Mouse (Mus musculus) megakaryocyte-erythroid progenitor cell, adult 5-6 weeks (primary cell): ENCODE results near the gene Snf8. TPM values are rescaled to one million over a fixed set of nuclear protein-coding genes. Genes with fewer than 3 reads are reported as not detected.

Source experiments
- ATAC-seq: replicated peaks from 2 replicates; pipeline ENCODE4 v1.8.0; 2016; ENCODE audit warnings: mild to moderate bottlenecking, inconsistent platforms; ENCODE audit not compliant: severe bottlenecking, poor library complexity, low FRiP score, low TSS enrichment
- total RNA-seq, 2 experiments: library from RNA; stranded (forward) in 1 of 2; stranded (reverse) in 1 of 2; fragments of 200-1000, 215-1000 nt in 1 of 2; fragments of >200 nt in 1 of 2; fragmentation: Nextera tagmentation in 1 of 2; gene quantifications; 2 replicates each; pipeline ENCODE4 v1.2.3; 2014 to 2017

Gene Snf8
- total RNA-seq, 2 experiments from 2014 or later, result 54.3 to 94.1 TPM

DNA sequence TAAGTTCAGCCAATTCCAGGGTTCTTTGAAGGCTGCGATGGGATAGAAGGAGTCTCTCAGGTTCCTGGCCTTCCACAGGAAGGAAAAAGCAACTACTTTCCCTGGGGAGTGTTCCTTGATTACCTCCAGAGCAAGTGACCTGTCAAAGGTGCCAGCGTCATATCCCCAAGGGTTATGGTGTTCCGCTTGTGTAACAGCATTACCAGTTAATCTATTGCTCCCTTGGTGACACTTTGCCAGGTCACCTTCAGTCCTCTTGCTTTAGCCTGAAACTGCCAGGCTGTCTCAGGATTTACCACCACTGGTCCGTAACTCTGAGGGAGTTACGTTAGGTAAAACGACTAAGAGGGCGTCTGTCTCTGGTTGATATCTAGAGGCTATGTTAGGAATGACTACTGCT is 35.7 kb downstream of the Snf8 start:
- no peak for ATAC-seq

DNA sequence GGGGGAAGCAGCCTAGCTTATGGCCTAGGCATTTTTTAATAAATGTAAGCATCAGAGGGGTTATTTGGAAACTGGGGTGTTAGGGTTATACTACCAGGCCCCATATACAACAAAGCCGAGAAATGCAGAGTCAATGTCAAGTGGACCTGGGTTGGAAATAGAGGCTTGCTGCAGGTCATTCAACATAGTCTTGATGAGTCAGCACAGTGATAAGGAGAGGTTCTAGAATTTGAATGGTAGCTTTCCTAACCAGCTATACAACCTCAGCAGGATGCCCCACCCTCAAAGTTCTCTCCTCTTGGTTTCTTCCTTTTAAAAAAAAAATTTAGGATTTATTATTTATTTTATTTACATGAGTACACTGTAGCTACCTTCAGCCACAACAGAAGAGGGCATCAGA is 36.3 kb downstream of the Snf8 start:
- ATAC-seq, result no peak

DNA sequence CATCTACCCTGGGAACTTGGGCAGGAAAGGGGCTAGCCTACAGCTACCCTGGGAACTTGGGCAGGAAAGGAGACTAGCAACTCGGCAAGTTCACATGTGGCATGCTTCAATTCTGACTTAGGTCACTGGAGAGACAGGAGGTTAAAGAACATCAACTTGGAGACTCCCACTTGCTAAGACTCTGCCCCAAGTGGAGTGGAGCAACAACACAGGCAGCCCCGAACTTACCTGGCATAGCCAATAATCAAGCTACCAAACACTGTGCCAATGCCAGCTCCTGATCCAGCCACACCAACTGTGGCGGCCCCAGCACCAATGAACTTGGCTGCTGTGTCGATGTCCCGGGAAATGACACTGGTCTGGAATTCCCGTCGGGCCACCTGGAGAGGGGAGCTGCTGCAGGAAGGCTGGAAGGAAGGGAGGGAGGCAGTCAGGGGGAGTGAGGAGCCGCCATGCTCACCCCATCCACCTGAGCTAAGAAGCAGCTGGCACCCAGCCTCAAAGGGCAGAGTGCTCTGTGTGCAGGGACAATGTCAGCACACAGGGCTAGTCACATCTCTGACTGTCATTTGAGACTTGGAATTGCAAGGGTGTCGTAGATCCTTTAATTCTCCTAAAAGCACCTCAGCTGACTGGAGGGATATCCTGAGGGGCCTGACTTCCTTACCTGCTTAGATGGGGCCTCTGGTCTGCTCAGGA is 38.8 kb downstream of the Snf8 start:
- ATAC-seq, result no peak

DNA sequence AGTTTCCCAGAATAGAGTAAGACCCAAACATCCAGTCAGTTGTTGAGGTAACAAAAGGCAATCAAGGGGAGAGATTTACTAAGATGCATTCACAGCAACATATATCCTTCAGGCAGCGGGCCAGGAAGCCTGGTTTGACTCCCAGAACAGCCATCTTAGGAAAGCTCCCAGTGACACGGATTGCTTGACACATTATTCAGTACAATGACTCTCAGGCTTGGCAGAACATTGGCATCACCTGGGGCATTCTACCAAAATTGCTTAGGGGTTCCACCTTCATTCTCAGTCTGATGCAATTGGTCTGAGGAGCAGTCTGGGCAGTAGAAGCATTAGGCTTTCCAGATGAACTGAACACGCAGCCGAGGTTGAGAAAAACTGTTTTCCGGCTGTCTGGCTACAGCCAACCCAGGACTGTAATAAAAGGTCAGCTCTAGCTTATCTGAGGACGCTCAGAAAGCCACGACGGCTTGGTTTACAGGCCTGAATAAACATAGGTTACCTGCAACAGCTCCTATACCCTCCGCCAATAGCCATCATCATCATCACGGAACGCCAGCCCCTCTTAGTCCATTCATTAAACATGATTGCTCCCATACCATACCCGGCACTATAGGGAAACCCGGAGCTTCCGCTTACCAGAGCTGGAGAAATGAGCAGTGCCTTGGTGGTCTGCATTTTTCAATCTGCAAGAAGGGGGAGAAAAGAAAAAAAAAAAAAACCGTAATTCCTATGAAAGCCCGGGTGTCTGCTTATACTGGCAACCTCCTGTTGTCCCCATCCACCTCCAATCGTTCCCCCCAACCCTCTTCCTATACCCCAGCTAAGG is 39.9 kb downstream of the Snf8 start:
- ATAC-seq, result no peak

DNA sequence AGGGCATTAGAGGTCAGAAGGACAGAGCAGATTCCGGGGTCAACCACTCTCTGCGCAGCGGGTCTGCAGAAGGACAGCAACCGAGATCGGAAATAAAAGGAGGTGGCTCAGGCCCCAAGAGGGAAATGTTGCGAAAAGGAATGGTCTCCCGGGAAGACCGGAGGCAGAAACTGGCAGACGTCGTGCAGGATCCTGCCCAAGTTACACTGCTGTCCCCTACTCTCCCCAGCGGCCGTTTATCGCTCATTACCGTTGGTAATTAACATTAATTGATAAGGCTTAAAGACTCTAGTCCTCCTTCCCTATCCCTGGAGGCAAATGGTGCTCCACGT is 40.5 kb downstream of the Snf8 start:
- ATAC-seq, result no peak

DNA sequence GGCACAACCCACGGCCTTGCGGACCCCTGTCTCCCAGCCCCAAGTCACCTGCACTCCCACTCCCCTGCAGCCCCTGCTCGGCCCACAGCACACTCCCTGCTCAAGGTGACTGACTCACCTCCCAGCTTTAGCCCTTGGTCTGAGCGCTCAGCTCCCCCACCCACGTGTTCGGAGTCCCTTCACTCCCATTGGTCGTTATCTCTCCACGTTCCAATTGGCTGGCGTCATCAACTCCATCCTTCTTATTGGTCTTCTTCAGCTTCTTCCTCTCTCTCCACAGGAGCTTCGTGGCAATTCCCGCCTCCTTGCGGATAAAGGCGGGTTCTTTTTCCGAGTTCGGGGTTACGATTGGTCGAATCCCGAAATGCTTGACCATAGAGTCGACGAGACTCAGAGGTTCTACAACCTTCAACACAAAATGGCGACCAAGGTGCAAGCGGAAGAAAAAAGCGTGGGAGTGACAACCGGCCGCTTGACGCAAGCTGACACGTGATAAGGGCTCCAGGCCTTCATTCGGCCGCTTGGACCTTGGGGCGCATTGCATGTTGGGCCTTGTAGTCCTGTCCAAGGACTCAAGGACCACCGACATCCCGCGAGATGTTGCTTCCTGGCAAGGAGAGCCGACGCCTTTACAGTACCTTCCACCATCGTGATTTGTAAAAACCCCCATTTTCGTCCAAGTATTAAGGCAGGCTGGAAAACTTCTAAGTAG is 41.0 kb downstream of the Snf8 start, which contains the start of gene Atp5g1:
TSS of gene Atp5g1 (minus strand) at position 162 of the 712 bp plus-strand sequence.
- peak; percentile 95 for ATAC-seq

DNA sequence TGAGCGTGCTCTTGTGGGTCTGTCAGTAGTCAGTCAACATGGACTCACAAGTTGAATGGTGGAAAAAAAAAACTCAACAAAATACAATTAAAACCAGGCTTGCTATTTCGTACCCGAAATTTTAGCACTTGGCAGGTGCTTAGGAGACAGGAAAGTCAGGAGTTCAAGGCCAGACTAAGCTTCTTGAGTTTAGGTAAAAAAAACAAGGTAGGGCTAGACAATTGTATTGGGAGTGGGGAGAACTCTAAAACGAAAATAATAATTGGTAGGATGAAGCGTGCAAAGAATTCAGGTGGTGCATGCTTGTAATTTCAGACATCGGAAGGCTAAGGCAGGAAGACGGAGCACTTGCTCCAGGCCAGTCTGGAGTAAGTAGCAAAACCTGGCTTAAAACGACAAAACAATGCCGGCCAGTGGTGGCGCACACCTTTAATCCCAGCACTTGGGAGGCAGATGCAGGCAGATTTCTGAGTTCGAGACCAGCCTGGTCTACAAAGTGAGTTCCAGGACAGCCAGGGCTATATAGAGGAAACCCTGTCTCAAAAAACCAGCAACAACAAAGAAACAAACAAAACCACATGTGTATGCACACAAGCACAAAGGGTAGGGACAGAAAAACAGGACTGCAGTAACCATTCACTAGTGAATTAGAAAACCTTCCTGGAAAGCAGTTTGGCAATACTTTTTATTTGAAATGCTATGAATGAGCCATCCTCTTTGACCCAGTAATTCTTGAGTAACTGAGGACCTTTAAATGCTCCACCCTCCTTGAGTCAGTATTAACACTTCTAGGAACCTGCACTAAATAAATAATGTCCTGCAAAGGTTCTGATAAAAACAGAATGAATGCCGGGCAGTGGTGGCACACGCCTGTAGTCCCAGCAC is 41.8 kb downstream of the Snf8 start:
- ATAC-seq, result no peak

DNA sequence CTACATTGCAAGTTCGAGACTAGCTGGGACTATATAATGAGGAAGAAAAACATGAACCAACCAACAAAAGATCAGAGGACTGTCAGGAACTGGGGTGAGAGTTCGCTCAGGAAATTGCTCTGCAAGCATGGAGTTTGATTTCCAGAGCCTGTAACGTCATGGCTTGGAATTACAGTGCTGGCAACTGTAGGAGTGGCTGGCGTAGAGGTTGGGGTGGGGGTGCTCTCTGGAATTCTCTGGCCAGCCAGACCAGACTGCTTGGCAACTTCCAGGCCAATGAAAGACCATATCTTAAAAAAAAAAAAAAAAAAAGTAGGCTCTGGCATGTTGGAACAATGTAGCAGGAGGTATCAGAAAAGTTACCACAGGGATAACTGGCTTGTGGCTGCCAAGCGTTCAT is 46.1 kb downstream of the Snf8 start:
- no peak for ATAC-seq

DNA sequence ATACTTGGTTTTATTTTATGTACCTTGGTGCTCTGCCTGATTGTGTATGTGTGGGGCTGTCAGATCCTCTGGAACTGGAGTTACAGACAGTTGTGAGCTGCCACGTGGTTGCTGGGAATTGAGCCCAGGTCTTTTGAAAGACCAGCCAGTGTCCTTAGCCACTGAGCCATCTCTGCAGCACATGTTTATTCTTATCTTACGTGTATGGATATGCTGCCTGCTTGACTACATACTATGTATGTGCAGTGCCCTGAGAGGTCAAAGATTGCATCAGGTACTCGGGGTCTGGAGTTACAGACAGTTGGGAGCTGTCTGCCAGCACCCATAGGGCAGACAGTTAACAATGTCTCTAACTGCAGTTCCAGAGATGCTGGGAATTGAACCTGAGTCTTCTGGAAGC is 48.0 kb downstream of the Snf8 start:
- no peak for ATAC-seq

DNA sequence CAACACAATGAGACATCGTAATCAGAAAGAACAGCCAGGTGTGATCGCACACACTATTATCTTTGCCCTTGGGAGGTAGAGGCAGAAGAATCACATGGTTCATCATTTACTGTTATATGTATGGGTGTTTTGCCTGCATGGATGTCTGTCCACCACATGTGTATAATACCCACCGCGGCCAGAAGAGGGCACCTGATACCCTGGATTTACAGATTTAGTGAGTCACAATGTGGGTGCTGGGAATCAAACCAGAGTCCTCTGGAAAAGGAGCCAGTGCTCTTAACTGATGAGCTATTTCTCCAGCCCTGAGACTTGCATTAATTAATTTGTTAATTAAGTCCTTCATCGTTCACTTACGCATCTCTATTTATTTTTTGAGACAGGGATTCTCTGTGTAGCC is 53.3 kb downstream of the Snf8 start:
- ATAC-seq, result no peak

DNA sequence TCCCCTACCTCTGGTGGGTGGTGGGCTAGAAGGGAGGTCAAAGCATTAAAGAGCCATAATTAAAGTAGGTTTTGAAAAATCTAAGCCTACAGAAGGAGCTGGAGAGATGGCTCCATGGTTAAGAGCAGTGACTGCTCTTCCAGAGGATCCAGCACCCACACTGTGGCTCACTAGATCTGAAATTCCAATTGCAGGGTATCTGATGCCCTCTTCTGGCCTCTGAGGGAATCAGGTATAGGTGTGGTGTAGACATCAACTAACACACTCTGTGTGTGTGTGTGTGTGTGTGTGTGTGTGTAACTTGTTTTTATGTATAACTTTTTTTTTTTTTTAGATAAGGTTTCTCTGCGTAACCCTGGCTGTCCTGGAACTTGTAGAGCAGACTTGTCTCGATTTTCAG is 56.4 kb downstream of the Snf8 start:
- no peak for ATAC-seq

DNA sequence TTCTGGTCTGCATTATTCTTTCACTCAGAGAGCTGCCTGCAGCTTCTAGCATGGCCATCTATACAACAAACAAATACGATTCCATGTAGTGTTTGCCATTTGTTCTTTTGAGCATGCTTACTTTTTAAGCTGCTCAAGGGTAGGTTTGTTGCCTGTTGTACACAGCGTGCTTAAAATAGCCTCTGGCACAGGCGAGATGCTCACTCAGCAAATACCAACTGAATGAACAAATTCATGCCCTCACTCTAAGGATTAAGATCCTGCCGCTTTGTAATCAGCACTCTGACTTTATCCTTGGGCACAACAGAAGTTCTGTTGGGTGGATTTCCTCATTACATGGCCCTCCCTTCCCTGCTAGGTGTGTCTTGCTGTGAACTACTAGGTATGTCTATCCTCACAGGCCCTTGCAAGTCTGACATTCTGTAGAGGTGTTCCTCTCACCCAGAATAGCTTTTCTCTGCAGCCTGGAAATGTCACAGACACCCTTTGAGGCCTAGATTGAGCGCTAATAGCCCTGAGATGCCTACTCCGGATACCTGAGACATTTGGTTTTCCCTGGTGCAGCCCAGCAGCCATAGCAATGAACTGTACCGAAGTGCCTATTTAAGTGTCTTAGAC is 58.1 kb downstream of the Snf8 start:
- ATAC-seq, result no peak

DNA sequence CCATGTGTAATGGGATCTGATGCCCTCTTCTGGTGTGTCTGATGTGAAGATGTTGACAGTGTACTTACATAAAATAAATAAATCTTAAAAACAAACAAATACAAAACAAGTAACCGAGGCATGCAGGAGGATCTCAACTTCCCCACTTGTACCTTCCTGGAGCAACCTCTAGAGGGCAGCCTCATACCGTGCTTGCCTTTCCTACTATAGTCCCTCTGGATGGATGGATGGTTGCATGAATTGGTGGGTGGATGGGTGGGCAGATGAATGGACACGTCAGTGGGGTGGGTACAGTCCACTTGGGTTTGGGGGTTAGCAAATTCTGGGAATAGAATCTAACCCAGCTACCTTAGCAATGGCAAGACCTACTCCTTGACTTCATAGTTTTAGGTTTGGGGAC is 58.7 kb downstream of the Snf8 start:
- peak; percentile 79 for ATAC-seq

Other genes starting within 250 kb of the Snf8 start
- gene Phospho1, start 210.4 kb upstream of the Snf8 start, total RNA-seq (2014; fragmentation: Nextera tagmentation), result 5.6 and 7.5 TPM in 2 replicates
- gene Phospho1, start 210.4 kb upstream of the Snf8 start, total RNA-seq (2017), result 0.56 and 3.2 TPM in 2 replicates
- 4.4 and 5.0 TPM in 2 replicates for gene Gngt2, start 197.7 kb upstream of the Snf8 start, total RNA-seq (2014; fragmentation: Nextera tagmentation)
- gene Gngt2, start 197.7 kb upstream of the Snf8 start, total RNA-seq (2017), result 4.0 and 4.6 TPM in 2 replicates
- 5.9 and 8.9 TPM in 2 replicates for gene Abi3, start 192.4 kb upstream of the Snf8 start, total RNA-seq (2014; fragmentation: Nextera tagmentation)
- 3.4 and 5.7 TPM in 2 replicates for gene Abi3, start 192.4 kb upstream of the Snf8 start, total RNA-seq (2017)
- not detected in 2 replicates for gene B4galnt2, start 120.0 kb upstream of the Snf8 start, total RNA-seq (2014; fragmentation: Nextera tagmentation)
- gene B4galnt2, start 120.0 kb upstream of the Snf8 start, total RNA-seq (2017), result not detected in 2 replicates
- gene Igf2bp1, start 28.9 kb upstream of the Snf8 start, total RNA-seq (2014; fragmentation: Nextera tagmentation), result 0.02 TPM in 1 of 2 replicates, not detected in the other
- not detected in 2 replicates for gene Igf2bp1, start 28.9 kb upstream of the Snf8 start, total RNA-seq (2017)
- gene Gip, start 10.3 kb upstream of the Snf8 start, total RNA-seq (2014; fragmentation: Nextera tagmentation), result not detected in 2 replicates
- not detected in 2 replicates for gene Gip, start 10.3 kb upstream of the Snf8 start, total RNA-seq (2017)
- 25.4 and 27.5 TPM in 2 replicates for gene Ube2z, start 30.5 kb downstream of the Snf8 start, total RNA-seq (2014; fragmentation: Nextera tagmentation)
- gene Ube2z, start 30.5 kb downstream of the Snf8 start, total RNA-seq (2017), result 14.6 and 19.4 TPM in 2 replicates
- 878 and 1,130 TPM in 2 replicates for gene Atp5g1, start 40.8 kb downstream of the Snf8 start, total RNA-seq (2014; fragmentation: Nextera tagmentation)
- gene Atp5g1, start 40.8 kb downstream of the Snf8 start, total RNA-seq (2017), result 87.7 and 137 TPM in 2 replicates
- not detected in 2 replicates for gene Calcoco2, start 77.1 kb downstream of the Snf8 start, total RNA-seq (2014; fragmentation: Nextera tagmentation)
- gene Calcoco2, start 77.1 kb downstream of the Snf8 start, total RNA-seq (2017), result not detected in 2 replicates
- gene Ttll6, start 98.9 kb downstream of the Snf8 start, total RNA-seq (2014; fragmentation: Nextera tagmentation), result not detected in 2 replicates
- gene Ttll6, start 98.9 kb downstream of the Snf8 start, total RNA-seq (2017), result not detected in 2 replicates
- gene Hoxb13, start 159.4 kb downstream of the Snf8 start, total RNA-seq (2014; fragmentation: Nextera tagmentation), result not detected in 2 replicates
- not detected in 2 replicates for gene Hoxb13, start 159.4 kb downstream of the Snf8 start, total RNA-seq (2017)
- gene Hoxb9, start 236.6 kb downstream of the Snf8 start, total RNA-seq (2014; fragmentation: Nextera tagmentation), result not detected in 2 replicates
- not detected in 2 replicates for gene Hoxb9, start 236.6 kb downstream of the Snf8 start, total RNA-seq (2017)
- not detected in 2 replicates for gene Hoxb8, start 247.0 kb downstream of the Snf8 start, total RNA-seq (2014; fragmentation: Nextera tagmentation)
- gene Hoxb8, start 247.0 kb downstream of the Snf8 start, total RNA-seq (2017), result not detected in 2 replicates